Mouse (Mus musculus): ENCODE measurements around the gene Sfxn1.

- TF ChIP-seq CTCF (IDR thresholded peaks at IDR 0.05; ENCODE audit: borderline replicate concordance, insufficient read depth, low read length) (no peak), POLR2A (IDR thresholded peaks at IDR 0.05; ENCODE audit: low read depth, low read length) (no peak)
Observed at GRCm38 (mm10) chr13:54048679-54049352, 22.9 kb upstream of the Sfxn1 start.
